Mouse (Mus musculus) megakaryocyte, embryonic 14.5 days (primary cell): ENCODE results near the gene Ttc39b.

Experiments
- FLI1 ChIP-seq: IDR thresholded peaks from 2 replicates; pipeline ENCODE4 v1.6.1; 2012; ENCODE audit warnings: low read length, inconsistent platforms, mixed read lengths
- GATA1 ChIP-seq: IDR thresholded peaks from 3 replicates; pipeline ENCODE4 v1.6.1; 2012; ENCODE audit warnings: mixed read lengths, low read length, inconsistent platforms, borderline replicate concordance

DNA sequence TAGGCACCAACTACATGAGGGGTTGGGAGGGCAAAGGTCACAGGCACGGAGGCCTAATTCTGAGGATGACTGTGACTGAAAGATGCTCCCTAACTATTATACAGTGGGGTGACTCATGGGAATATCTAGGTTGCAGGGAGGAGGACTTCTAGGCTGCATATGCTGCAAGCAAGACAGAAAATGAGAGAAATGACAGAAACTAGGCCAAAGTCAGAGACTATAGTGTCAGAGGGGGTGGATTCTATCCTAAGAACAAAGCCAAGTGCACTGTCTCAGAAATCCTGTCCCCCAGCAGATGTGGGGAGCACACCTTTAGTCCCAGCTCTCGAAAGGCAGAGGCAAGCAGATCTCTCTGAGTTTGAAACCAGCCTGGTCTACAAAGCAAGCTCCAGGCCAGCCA is 59.2 kb downstream of the Ttc39b start:
- TF ChIP-seq GATA1 (no peak), FLI1 (no peak)
